Comparison of ENCODE assay signal across 16 mouse cellular contexts in the genomic region with DNA sequence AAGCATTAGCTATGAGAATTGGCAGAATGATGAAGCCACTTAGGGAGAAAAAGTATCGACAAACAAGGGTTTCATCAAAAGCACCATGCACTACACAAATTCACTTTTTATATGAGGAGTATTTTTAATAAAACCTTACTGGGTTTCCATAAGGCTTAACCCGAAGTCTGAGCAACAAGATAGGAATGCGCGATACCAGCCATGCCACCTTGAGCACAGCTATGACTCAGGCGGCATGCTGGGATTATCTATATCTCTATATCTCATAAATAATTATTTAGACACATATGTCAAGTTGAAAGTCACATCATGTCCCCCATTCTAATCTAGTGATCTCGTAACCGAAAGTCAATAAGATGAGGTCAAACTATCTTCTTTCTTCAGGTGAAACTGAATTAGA.
A peak's percentile ranks its signal among the peaks of the same experiment; 100 is the strongest.
DNase-seq lines count a peak whose midpoint lies in the region.
"Had no signal": no experiment of that assay in that cellular context is flagged by ENCODE, and none has a peak within 500 bp of the region (broad histone marks: within the 10 kb centered on the region; RNA-seq: fewer than 3 reads in every experiment).

No protein-coding gene starts in this region.

- peak; percentile 82 for DNase-seq in urinary bladder, postnatal 14 days (ENCODE audit: low spot score)
- DNase-seq in urinary bladder, adult 2 months (ENCODE audit: low spot score): no peak
- DNase-seq in 3T3-L1 (ENCODE audit: low read depth, low spot score): peak; percentile 35
- DNase-seq in urinary bladder, postnatal 36 days (ENCODE audit: low spot score in 2 of 2): peak; percentile 59 to 61
- no peak for DNase-seq in adrenal gland, adult (ENCODE audit: inconsistent age in 2 of 2, low spot score in 1 of 2)
- DNase-seq: adrenal gland, adult 2 months; adrenal gland, postnatal 10 days; adrenal gland, postnatal 25 days; B cell, adult 2 months; cerebellum, adult 11 months; cerebellum, adult 18-20 months; cerebellum, adult 8-10 months; cerebellum, adult 9-11 months; cerebellum, postnatal 14 days; cerebellum, postnatal 36 days; embryo, embryonic 11 days had no signal

Comparison
In these comparisons a context has a peak if more than half of its experiments do, and no peak if none do; other contexts are left out.
1. DNase-seq: peak in urinary bladder, postnatal 14 days (single experiment), 3T3-L1 (single experiment) and urinary bladder, postnatal 36 days (2 of 2); none in urinary bladder, adult 2 months (single experiment) and adrenal gland, adult (0 of 2).